Mouse (Mus musculus): ENCODE data around the gene Mdm1. TPM values are rescaled to one million over a fixed set of nuclear protein-coding genes. Genes with fewer than 3 reads are reported as not detected.

The Mdm1 gene
- polyA plus RNA-seq, 2 experiments = 24.7 to 34.4 TPM

DNA sequence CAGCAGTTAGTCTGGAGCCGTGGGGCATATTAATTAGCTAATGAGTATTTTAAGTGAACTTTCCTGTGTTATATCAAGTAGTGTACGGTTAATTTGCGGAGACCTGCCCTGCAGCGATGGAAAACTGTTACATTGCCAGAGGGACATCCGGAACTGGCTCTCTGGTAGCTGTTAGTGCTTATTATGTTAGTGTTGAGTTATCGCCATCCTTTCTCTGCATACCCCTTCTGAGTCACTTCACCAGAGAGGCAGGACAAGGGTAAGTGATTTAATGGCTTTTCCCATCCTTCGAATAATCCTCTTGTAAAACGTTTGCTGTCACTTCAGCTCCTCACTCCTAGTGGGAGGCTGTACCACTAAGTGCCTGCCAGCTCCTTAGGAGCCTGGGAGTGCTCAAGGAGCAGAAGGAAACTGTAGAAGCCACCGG is 28.3 kb upstream of the Mdm1 start:
- 38% methylated on average over 9 of the region's 9 CpGs for WGBS
- DNase-seq (ENCODE audit: low spot score) = no peak
- Histone ChIP-seq H3K9ac (ENCODE audit: low read depth, low read length, severe bottlenecking) (no peak overlapping the region), H3K4me1 (ENCODE audit: control insufficient read depth, insufficient read depth, low read length) (peaks cover 13% of the 10 kb centered on the region), H3K36me3 (ENCODE audit: control insufficient read depth, insufficient read depth, low read length) (no peaks in the 10 kb centered on the region), H3K9me3 (ENCODE audit: control insufficient read depth, low read length) (no peaks in the 10 kb centered on the region), H3K27me3 (ENCODE audit: control insufficient read depth, insufficient read depth, low read length) (no peaks in the 10 kb centered on the region), H3K4me2 (replicated peaks; ENCODE audit: low read depth, low read length, severe bottlenecking) (no peak overlapping the region), H3K27ac (replicated peaks; ENCODE audit: low read depth, low read length) (no peak overlapping the region), H3K4me3 (replicated peaks; ENCODE audit: low read length) (no peak overlapping the region)
- ATAC-seq (ENCODE audit: low FRiP score, low read depth) = no peak
- TF ChIP-seq POLR2A (IDR thresholded peaks at IDR 0.05; ENCODE audit: borderline replicate concordance, extremely low read depth, insufficient read depth, insufficient read length) = no peak

DNA sequence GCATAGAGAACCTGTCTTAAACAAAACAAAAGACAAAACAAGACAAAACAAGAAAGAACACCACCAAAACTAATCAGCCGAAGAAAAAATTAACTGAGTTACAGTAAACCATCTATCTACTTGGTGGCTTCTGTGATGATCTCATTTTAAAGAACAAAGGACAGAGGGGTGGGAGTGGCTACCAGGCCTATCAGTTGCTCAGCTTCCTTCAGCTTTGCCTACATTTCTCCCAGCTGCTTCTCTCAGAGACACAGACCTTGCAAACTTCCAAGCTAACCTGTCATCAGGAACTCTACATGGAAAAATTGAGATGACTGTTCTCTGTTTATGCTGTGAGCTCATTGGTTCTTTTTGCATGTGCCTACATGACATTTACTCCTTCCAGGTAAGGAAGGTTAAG is 27.3 kb upstream of the Mdm1 start:
- H3K9me3 ChIP-seq (ENCODE audit: control insufficient read depth, low read length) = no peaks in the 10 kb centered on the region
- 92% methylated on average over 1 of the region's 1 CpGs for WGBS
- no peaks in the 10 kb centered on the region for H3K36me3 ChIP-seq (ENCODE audit: control insufficient read depth, insufficient read depth, low read length)
- no peak overlapping the region for H3K4me2 ChIP-seq (replicated peaks; ENCODE audit: low read depth, low read length, severe bottlenecking)
- H3K27ac ChIP-seq (replicated peaks; ENCODE audit: low read depth, low read length) = no peak overlapping the region
- H3K27me3 ChIP-seq (ENCODE audit: control insufficient read depth, insufficient read depth, low read length) = no peaks in the 10 kb centered on the region
- no peak overlapping the region for H3K4me3 ChIP-seq (replicated peaks; ENCODE audit: low read length)
- DNase-seq (ENCODE audit: low spot score) (no peak), ATAC-seq (ENCODE audit: low FRiP score, low read depth) (no peak)
- peaks cover 13% of the 10 kb centered on the region for H3K4me1 ChIP-seq (ENCODE audit: control insufficient read depth, insufficient read depth, low read length)
- no peak overlapping the region for H3K9ac ChIP-seq (ENCODE audit: low read depth, low read length, severe bottlenecking)
- no peak for TF ChIP-seq POLR2A (IDR thresholded peaks at IDR 0.05; ENCODE audit: borderline replicate concordance, extremely low read depth, insufficient read depth, insufficient read length)

DNA sequence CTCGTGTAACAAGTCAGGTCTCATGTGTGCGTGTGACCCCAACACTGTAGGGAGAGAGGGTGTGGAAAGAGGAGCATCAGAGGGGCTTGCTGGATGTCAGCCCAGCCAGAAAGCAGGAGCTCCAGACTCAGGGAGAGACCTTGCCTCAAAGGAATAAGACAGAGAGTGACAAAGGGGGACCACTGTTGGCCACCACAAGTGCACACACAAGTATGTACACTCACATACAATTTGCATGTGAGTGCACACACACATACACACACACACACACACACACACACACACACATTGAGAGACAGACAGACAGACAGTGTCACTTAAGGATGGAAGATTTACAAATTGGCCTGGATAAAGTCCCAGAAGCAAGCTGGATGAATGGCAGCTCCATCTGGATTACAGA is 25.2 kb upstream of the Mdm1 start:
- DNase-seq (ENCODE audit: low spot score) (no peak), ATAC-seq (ENCODE audit: low FRiP score, low read depth) (no peak)
- no peak overlapping the region for H3K9ac ChIP-seq (ENCODE audit: low read depth, low read length, severe bottlenecking)
- no peak overlapping the region for H3K27ac ChIP-seq (replicated peaks; ENCODE audit: low read depth, low read length)
- 93% methylated on average over 2 of the region's 2 CpGs for WGBS
- no peak overlapping the region for H3K4me3 ChIP-seq (replicated peaks; ENCODE audit: low read length)
- H3K27me3 ChIP-seq (ENCODE audit: control insufficient read depth, insufficient read depth, low read length) = no peaks in the 10 kb centered on the region
- no peaks in the 10 kb centered on the region for H3K9me3 ChIP-seq (ENCODE audit: control insufficient read depth, low read length)
- H3K4me1 ChIP-seq (ENCODE audit: control insufficient read depth, insufficient read depth, low read length) = peaks cover 3% of the 10 kb centered on the region; the same call in 1 of the 2 replicates
- no peak overlapping the region for H3K4me2 ChIP-seq (replicated peaks; ENCODE audit: low read depth, low read length, severe bottlenecking)
- no peaks in the 10 kb centered on the region for H3K36me3 ChIP-seq (ENCODE audit: control insufficient read depth, insufficient read depth, low read length)
- TF ChIP-seq POLR2A (IDR thresholded peaks at IDR 0.05; ENCODE audit: borderline replicate concordance, extremely low read depth, insufficient read depth, insufficient read length) = no peak

DNA sequence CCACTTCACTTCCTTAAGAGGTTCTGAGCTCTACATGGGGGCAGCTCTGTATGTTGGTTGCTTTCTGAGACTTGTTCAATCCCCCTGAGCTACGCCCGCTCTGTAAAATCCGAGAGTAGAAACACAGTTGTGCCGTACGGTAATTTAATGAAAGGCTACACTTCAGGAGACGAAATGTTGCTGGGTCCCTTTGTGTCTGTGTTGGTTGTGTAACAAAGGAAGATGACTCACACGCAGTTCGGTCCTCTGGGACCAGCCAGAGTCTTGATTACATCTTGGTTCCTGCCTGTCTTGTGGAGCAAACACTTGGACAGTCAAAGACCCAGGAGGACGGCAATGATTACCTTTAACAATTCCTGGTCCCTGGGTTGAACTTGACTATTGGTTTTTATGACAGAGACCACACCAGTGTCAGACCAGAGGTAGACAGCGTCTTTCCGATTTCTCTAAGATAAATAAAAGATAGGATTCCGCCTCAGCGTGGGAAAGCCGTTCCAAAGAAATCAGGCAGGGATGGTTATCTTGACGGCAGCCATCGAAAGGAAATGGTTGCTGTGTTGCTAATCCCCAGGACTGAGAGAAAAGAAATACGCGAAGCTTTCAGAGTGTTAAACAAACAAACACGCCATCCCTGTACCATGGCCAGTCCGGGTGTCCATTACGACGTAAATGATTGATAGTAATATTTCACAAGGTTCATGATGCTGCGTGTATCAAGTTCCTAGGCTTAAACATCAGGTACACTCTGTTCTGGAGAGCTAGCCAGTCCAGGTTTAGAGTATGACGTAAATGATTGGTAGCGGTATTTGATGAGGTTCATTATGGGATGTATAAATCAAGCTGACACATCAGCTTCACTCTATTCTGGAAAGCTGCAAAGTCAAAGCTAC is 20.3 kb upstream of the Mdm1 start:
- no peak overlapping the region for H3K4me2 ChIP-seq (replicated peaks; ENCODE audit: low read depth, low read length, severe bottlenecking)
- TF ChIP-seq POLR2A (IDR thresholded peaks at IDR 0.05; ENCODE audit: borderline replicate concordance, extremely low read depth, insufficient read depth, insufficient read length) = no peak
- no peaks in the 10 kb centered on the region for H3K36me3 ChIP-seq (ENCODE audit: control insufficient read depth, insufficient read depth, low read length)
- H3K9ac ChIP-seq (ENCODE audit: low read depth, low read length, severe bottlenecking) = no peak overlapping the region
- DNase-seq (ENCODE audit: low spot score) = peak; percentile 35
- ATAC-seq (ENCODE audit: low FRiP score, low read depth) = peak; percentile 28
- H3K27me3 ChIP-seq (ENCODE audit: control insufficient read depth, insufficient read depth, low read length) = no peaks in the 10 kb centered on the region
- 0 out of 2 replicates have a peak, but pooled peaks cover 4% of the 10 kb centered on the region for H3K4me1 ChIP-seq (ENCODE audit: control insufficient read depth, insufficient read depth, low read length)
- no peak overlapping the region for H3K4me3 ChIP-seq (replicated peaks; ENCODE audit: low read length)
- no peak overlapping the region for H3K27ac ChIP-seq (replicated peaks; ENCODE audit: low read depth, low read length)
- 62% methylated on average over 25 of the region's 25 CpGs for WGBS
- no peaks in the 10 kb centered on the region for H3K9me3 ChIP-seq (ENCODE audit: control insufficient read depth, low read length)

DNA sequence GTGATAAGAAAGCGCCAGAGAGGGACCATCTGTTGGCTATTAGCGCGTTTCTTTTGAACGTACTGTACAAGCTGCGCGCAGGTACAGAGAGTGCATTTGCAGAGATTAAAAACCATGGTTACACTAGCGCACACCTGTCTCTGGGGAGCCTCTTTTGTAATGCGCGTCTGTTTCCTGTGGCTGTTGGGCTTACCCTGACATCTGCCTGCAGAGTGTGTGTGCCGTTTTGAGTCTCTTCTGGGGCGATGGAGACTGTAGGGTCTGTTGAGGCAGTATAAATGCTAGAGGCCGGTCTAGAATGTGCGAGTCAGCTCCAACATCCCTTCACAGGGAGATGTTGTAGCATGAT is 19.7 kb upstream of the Mdm1 start:
- Histone ChIP-seq H3K36me3 (ENCODE audit: control insufficient read depth, insufficient read depth, low read length) (no peaks in the 10 kb centered on the region), H3K4me2 (replicated peaks; ENCODE audit: low read depth, low read length, severe bottlenecking) (no peak overlapping the region), H3K9ac (ENCODE audit: low read depth, low read length, severe bottlenecking) (no peak overlapping the region), H3K27me3 (ENCODE audit: control insufficient read depth, insufficient read depth, low read length) (no peaks in the 10 kb centered on the region), H3K4me1 (ENCODE audit: control insufficient read depth, insufficient read depth, low read length) (0 out of 2 replicates have a peak, but pooled peaks cover 4% of the 10 kb centered on the region), H3K9me3 (ENCODE audit: control insufficient read depth, low read length) (no peaks in the 10 kb centered on the region), H3K4me3 (replicated peaks; ENCODE audit: low read length) (no peak overlapping the region), H3K27ac (replicated peaks; ENCODE audit: low read depth, low read length) (no peak overlapping the region)
- peak; percentile 80 for ATAC-seq (ENCODE audit: low FRiP score, low read depth)
- DNase-seq (ENCODE audit: low spot score) = peak; percentile 74
- TF ChIP-seq POLR2A (IDR thresholded peaks at IDR 0.05; ENCODE audit: borderline replicate concordance, extremely low read depth, insufficient read depth, insufficient read length) = no peak
- whole genome bisulfite sequencing = 26% methylated on average over 13 of the region's 13 CpGs

Data from limb, embryonic 14.5 days (tissue).